Mouse (Mus musculus): ENCODE data around the gene Zfp653. TPM values are rescaled to one million over a fixed set of nuclear protein-coding genes. Genes with fewer than 3 reads are reported as not detected.
A peak's percentile ranks its signal among the peaks of the same experiment; 100 is the strongest.

The Zfp653 gene
- 9.1 and 10.2 TPM in 2 replicates for polyA plus RNA-seq (2016; fragmentation: Nextera tagmentation; extraction: Ambion mirVana)

DNA sequence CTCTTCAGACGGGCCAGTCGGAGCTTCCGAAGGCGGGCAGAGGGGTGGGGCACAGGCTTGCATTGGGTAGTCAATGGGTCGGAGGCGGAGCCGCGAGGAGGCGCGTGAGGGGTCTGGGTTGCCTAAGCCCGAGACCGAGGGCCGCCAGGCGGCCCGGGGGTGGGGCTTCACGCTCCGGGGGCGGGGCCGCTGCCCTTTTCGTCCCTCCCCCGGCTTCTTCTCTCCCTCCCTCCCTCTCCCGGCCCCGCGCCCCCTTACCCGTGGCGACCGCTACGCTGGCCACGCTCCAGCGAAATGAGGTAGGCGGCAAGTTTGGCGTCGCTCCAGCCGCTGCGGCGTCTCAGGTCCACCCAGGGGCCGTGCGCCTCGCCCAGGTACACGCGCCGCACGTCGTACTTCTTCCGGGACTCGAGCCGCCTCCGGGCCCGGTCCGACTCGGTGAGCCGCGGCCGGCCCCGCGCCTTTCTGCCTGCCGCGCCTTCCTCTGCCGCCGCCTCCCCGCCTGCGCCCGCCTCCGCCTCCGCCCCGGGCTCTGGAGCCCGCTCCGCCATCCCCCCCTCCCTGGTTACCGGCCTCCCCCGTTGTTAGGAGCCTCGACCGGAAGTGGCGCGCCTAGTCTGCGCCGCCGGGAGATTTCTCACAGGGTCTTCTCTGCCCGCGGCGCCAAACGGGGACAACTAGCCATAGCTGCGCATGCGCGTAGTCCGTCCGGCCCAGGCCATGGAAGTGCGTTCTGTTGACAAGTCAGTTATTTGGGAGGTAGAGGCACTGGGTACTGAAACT, at the start of gene Zfp653, which contains the start of gene Gm49318:
Zfp653 (minus strand) TSS at position 586 of the 783 bp plus-strand sequence.
Gm49318 (minus strand) TSS at position 469 of the 783 bp plus-strand sequence.
- peak within 1 kb of the TSS; percentile 99 for H3K27ac ChIP-seq (replicated peaks)
- peak; percentile 98 for DNase-seq (ENCODE audit: low spot score)
- H3K36me3 ChIP-seq (replicated peaks) = peaks cover 67% of the 10 kb centered on the region
- peak within 1 kb of the TSS; percentile 92 for H3K4me3 ChIP-seq
- H3K9me3 ChIP-seq = no peaks in the 10 kb centered on the region
- WGBS = under 1% methylated on average over 87 of the region's 87 CpGs
- no peaks in the 10 kb centered on the region for H3K27me3 ChIP-seq (replicated peaks; ENCODE audit: low read depth, poor library complexity, severe bottlenecking)
- H3K4me1 ChIP-seq = peaks cover 18% of the 10 kb centered on the region

DNA sequence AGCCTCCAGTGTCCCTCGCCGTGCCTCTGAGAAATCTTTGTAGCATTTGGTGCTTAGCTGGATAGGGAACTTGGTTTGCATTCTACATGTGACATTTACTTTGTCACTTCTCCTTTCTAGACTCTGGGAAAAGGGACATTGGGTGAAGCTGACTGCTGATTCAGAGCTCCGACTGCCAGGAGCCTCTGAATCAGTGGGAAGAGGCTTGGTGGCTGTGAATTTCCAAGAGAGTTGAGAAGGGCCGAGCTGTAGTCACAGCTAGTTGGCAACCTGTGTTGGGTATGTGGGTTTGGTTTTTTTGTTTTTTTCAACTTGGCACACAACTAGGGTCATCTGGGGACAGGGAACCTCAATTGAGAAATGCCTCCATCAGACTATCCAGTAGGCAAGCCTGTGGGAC, 48.4 kb upstream of the Zfp653 start:
- Histone ChIP-seq H3K4me1 (peaks cover 19% of the 10 kb centered on the region), H3K9me3 (no peaks in the 10 kb centered on the region), H3K36me3 (replicated peaks) (peaks cover 5% of the 10 kb centered on the region; the same call in 1 of the 2 replicates), H3K4me3 (no peak overlapping the region), H3K27ac (replicated peaks) (no peak overlapping the region), H3K27me3 (replicated peaks; ENCODE audit: low read depth, poor library complexity, severe bottlenecking) (0 out of 2 replicates have a peak, but pooled peaks cover 4% of the 10 kb centered on the region)
- DNase-seq (ENCODE audit: low spot score) = no peak
- WGBS = 91% methylated on average over 4 of the region's 4 CpGs

DNA sequence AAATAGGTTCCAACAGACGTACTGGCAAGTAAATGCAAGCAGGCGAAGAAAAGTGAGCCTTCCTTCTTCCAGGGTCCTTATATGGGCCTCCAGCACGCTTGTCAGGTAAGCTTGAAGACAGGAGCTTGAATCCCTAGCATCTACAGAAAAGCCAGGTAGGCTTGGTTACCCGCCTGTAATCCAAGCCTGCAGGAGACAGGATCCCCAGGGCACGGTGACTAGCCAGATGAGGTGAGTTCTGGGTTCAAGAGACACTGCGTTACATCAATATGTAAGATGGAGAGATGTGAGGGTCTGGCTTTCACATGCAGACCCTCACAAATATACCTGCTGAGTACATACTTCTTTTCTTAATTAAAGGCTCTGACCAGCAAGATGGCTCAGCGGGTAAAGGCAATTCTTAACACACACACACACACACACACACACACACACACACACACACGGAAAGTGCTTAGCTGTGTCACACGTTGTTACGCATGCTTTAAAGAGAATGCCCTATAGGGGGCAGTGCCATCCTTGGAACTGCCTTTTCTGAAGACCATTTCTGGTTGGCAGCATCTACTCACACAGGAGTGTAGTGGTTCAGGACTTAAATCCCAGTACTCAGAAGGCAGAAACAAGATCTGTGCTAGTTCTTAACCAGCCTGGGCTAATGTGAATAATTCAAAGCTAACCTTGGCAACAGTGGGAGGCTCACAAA, 46.7 kb upstream of the Zfp653 start:
- DNase-seq (ENCODE audit: low spot score) = peak; percentile 30
- WGBS = 45% methylated on average over 10 of the region's 10 CpGs
- 0 out of 2 replicates have a peak, but pooled peaks cover 4% of the 10 kb centered on the region for H3K27me3 ChIP-seq (replicated peaks; ENCODE audit: low read depth, poor library complexity, severe bottlenecking)
- peaks cover 19% of the 10 kb centered on the region for H3K4me1 ChIP-seq
- peak overlapping the region; percentile 92; the same call in 1 of the 2 replicates for H3K27ac ChIP-seq (replicated peaks)
- peak overlapping the region; percentile 95 for H3K4me3 ChIP-seq
- no peaks in the 10 kb centered on the region for H3K9me3 ChIP-seq
- H3K36me3 ChIP-seq (replicated peaks) = peaks cover 21% of the 10 kb centered on the region

DNA sequence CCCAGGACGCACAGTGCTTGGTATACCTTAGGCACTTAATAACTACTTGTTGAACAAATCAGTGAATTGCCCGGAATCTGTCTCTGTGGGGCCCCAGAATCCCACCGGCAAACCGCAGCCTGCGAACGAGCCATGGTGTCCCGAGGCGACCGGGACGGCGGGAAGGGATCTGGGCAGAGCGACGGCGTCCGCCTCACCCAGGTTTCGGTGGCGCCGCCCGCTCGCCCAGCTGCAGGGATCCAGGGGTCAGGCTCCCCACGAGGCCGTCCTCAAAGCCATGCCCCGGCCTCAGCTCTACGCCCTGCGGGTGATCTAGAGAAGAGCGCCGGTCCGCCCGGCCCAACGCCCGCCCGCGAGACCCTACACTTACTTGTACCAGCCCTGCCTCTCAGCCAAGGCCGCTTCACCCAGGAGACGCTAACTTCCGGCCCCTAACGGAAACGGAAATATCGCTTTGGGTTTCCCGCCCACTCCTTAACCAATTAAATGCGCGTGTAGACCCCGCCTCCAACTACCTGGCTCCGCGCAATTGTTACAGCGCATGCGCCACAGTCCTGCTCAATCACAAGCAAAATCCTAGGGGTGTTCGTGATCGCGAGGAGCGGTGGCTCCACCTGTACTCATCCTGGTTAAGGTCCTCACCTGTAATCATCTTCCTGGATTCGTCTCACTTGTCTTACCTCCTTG, 45.7 kb upstream of the Zfp653 start, which contains the start of gene Elof1:
Elof1 (minus strand) TSS at position 433 of the 687 bp plus-strand sequence.
- H3K36me3 ChIP-seq (replicated peaks) = peaks cover 32% of the 10 kb centered on the region
- WGBS = under 1% methylated on average over 52 of the region's 52 CpGs
- H3K27me3 ChIP-seq (replicated peaks; ENCODE audit: low read depth, poor library complexity, severe bottlenecking) = 0 out of 2 replicates have a peak, but pooled peaks cover 4% of the 10 kb centered on the region
- H3K4me1 ChIP-seq = peaks cover 19% of the 10 kb centered on the region
- H3K9me3 ChIP-seq = no peaks in the 10 kb centered on the region
- peak within 1 kb of the TSS; percentile 95 for H3K4me3 ChIP-seq
- H3K27ac ChIP-seq (replicated peaks) = peak within 1 kb of the TSS; percentile 92
- peak; percentile 94 for DNase-seq (ENCODE audit: low spot score)

DNA sequence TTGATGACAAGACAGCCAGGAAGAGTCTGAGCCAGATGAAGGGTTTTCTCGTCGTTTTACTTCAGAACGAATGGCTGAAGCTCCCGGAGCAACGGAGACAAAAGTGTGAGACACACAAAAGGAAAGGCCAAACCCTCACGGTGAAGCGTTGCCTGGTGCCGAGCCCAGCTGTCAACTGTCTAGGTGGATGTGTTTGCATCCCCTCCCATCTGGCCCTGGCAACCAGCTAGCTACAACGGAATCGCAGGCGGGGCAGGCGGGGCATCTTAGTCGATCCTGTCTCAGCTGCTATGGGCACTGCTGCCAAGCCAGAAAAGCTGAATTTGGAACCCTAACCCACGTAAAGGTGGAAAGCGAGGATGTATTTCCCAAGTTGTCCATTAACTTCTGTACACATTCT, 44.9 kb upstream of the Zfp653 start:
- H3K36me3 ChIP-seq (replicated peaks) = peaks cover 40% of the 10 kb centered on the region
- H3K27ac ChIP-seq (replicated peaks) = peak overlapping the region; percentile 92
- H3K4me1 ChIP-seq = peaks cover 19% of the 10 kb centered on the region
- peak overlapping the region; percentile 95 for H3K4me3 ChIP-seq
- H3K9me3 ChIP-seq = no peaks in the 10 kb centered on the region
- no peak for DNase-seq (ENCODE audit: low spot score)
- 0 out of 2 replicates have a peak, but pooled peaks cover 3% of the 10 kb centered on the region for H3K27me3 ChIP-seq (replicated peaks; ENCODE audit: low read depth, poor library complexity, severe bottlenecking)
- 41% methylated on average over 15 of the region's 15 CpGs for WGBS

DNA sequence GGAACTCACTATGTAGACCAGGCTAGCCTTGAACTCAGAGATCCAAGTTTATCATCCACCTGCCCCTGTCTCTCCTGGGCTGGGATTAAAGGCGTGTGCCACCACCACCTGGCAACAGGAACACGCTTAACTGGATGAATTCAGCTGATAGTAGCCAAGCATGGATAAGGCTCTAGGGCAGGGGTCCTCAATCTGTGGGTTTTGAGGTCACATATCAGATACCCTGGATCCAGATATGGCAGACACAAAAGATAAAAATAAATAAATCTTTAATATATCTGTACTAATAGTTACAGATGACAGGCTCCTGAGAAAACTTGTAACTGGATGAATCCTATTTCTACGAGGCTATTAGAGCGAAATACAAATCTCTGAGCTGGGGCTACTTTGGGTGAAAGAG, 44.5 kb upstream of the Zfp653 start:
- no peak overlapping the region for H3K27ac ChIP-seq (replicated peaks)
- no peaks in the 10 kb centered on the region for H3K9me3 ChIP-seq
- H3K4me3 ChIP-seq = peak overlapping the region; percentile 95
- peaks cover 44% of the 10 kb centered on the region for H3K36me3 ChIP-seq (replicated peaks)
- peaks cover 19% of the 10 kb centered on the region for H3K4me1 ChIP-seq
- no peak for DNase-seq (ENCODE audit: low spot score)
- WGBS = 92% methylated on average over 4 of the region's 4 CpGs
- H3K27me3 ChIP-seq (replicated peaks; ENCODE audit: low read depth, poor library complexity, severe bottlenecking) = no peaks in the 10 kb centered on the region

DNA sequence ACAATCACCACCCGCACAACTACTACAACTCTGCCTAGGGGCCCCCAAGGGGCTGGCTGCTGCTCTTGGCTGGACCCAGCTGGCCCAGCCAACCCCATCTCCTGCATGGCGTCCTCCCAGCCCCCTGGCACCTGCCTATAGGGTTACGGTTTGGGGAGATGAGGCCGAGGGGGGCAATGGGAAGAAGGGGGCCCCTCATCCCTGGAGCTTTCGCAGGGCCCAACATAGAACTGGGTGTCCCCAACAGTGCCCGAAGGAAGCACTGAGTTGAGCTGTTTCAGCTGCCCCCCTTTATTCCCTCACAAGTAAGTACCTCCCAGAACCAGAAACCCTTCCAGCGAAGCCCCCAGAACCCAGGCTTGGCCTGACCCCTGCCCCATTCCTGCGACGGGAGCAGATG, 37.0 kb upstream of the Zfp653 start:
- Histone ChIP-seq H3K27ac (replicated peaks) (no peak overlapping the region), H3K4me1 (no peaks in the 10 kb centered on the region), H3K9me3 (no peaks in the 10 kb centered on the region), H3K36me3 (replicated peaks) (peaks cover 56% of the 10 kb centered on the region), H3K27me3 (replicated peaks; ENCODE audit: low read depth, poor library complexity, severe bottlenecking) (no peaks in the 10 kb centered on the region), H3K4me3 (no peak overlapping the region)
- WGBS = 89% methylated on average over 9 of the region's 9 CpGs
- no peak for DNase-seq (ENCODE audit: low spot score)

DNA sequence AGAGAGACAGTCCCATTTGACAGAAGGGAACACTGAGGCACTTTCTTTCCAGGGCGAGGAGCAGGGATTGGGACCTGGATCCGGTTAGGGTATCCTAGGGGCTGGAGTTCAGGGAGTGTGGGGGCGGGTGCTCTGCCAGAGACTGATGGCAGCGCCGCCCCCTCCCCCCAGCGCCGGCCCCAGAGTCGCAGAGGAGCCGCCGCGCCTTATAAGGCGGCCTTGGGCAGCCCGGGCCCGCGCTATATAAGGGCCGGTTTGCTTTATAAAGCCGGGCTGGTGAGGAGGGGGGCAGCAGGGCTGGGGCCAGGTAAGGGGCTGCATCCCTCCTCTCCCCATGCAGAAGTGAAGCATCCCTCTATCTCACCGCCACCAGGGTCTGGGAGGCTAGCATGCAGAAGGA, 28.7 kb upstream of the Zfp653 start:
- peak; percentile 57 for DNase-seq (ENCODE audit: low spot score)

DNA sequence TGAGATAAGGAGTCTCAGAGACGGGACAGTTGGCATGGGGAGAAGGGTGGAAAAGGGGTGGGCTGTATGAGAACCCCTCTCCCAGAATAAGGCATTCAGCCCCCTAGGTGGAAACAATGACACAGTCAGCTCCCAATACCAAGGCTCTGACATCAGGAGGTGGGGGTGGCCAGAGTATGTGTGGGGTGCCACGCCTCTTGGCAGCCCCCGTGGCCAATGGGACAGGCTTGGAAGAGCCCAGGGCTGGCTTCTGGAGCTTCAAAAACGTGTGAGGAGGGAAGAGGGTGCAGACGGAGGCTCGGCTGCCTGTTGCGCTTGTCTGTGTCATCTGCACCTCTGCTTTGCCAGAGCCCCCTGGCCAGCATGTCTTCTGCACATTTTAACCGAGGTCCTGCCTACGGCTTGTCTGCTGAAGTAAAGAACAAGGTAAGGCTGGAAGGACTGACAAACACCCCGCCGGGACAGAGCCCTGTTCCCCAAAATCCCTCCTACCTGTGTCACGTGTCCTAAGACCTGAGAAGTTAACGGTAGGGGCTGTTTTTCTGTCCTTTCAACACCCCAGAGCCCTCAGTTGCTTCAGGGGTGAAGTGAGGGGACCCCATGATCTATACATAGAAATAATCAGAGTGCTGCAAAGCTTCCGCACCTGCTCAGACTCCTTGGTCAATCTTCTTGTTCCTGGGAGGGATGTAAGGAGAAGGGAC, 28.0 kb upstream of the Zfp653 start, which contains the start of gene Cnn1:
Cnn1 (plus strand) TSS at position 224 of the 704 bp plus-strand sequence.
- Histone ChIP-seq H3K27ac (replicated peaks) (no peak within 1 kb of the TSS; the same call in 1 of the 2 replicates), H3K4me3 (peak within 1 kb of the TSS; percentile 19; the same call in 1 of the 2 replicates), H3K27me3 (replicated peaks; ENCODE audit: low read depth, poor library complexity, severe bottlenecking) (peaks cover 71% of the 10 kb centered on the region), H3K9me3 (no peaks in the 10 kb centered on the region), H3K36me3 (replicated peaks) (no peaks in the 10 kb centered on the region), H3K4me1 (peaks cover 9% of the 10 kb centered on the region)
- peak; percentile 22 for DNase-seq (ENCODE audit: low spot score)
- 8% methylated on average over 14 of the region's 14 CpGs for WGBS

More for the DNA sequence above, 28.7 kb upstream of the Zfp653 start:
- H3K9me3 ChIP-seq = no peaks in the 10 kb centered on the region
- H3K36me3 ChIP-seq (replicated peaks) = no peaks in the 10 kb centered on the region
- H3K27ac ChIP-seq (replicated peaks) = no peak overlapping the region; the same call in 1 of the 2 replicates
- WGBS = 4% methylated on average over 18 of the region's 18 CpGs
- peaks cover 69% of the 10 kb centered on the region for H3K27me3 ChIP-seq (replicated peaks; ENCODE audit: low read depth, poor library complexity, severe bottlenecking)
- peak overlapping the region; percentile 19; the same call in 1 of the 2 replicates for H3K4me3 ChIP-seq
- H3K4me1 ChIP-seq = peaks cover 9% of the 10 kb centered on the region

DNA sequence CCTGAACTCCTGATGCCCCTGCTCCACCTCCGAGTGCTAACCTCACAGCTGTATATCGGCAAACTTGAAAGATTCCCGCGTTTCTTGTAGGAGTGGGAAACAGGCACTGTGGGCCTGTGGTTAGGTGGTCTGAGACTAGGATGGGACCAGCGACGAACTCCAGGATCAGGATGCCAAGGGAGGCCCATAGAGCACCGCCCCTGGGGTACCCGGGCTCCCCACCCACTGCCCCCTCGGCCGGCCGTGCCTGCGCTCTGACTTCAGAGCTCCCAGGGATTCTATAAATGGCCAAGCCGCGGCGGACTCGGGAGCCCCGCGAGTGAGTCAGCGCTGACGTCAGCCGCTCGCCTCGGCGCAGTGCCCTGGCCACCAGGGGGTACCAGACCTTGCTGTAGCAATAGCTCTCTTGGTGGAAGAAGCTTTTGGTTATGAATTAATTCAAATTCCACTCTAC, 24.7 kb upstream of the Zfp653 start:
- H3K4me3 ChIP-seq = peak overlapping the region; percentile 58
- H3K9me3 ChIP-seq = no peaks in the 10 kb centered on the region
- DNase-seq (ENCODE audit: low spot score) = peak; percentile 88
- 3% methylated on average over 24 of the region's 24 CpGs for whole genome bisulfite sequencing
- H3K27me3 ChIP-seq (replicated peaks; ENCODE audit: low read depth, poor library complexity, severe bottlenecking) = peaks cover 61% of the 10 kb centered on the region
- peaks cover 9% of the 10 kb centered on the region for H3K4me1 ChIP-seq
- no peaks in the 10 kb centered on the region for H3K36me3 ChIP-seq (replicated peaks)
- peak overlapping the region; percentile 78 for H3K27ac ChIP-seq (replicated peaks)

DNA sequence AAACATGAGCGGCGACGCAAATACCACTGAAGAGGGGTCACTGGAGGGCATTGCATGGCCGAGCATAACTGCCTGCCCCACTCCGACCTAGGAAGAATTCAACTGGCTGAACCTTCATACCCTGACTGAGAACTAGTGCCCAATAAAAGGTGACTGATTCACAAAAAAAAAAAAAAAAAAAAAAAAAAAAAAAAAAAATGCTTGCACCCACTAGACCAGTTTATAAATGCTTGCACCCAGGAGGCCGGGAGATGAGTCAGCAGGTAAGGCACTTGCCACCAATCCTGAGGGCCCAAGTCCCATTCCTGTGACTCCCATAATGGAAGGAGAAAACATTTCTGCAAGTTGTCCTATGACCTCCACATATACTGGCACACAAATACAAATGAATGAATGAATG, 21.6 kb upstream of the Zfp653 start:
- Histone ChIP-seq H3K27ac (replicated peaks) (no peak overlapping the region), H3K4me3 (no peak overlapping the region), H3K36me3 (replicated peaks) (no peaks in the 10 kb centered on the region), H3K9me3 (no peaks in the 10 kb centered on the region), H3K4me1 (no peaks in the 10 kb centered on the region), H3K27me3 (replicated peaks; ENCODE audit: low read depth, poor library complexity, severe bottlenecking) (peaks cover 30% of the 10 kb centered on the region)
- WGBS = 85% methylated on average over 6 of the region's 6 CpGs
- DNase-seq (ENCODE audit: low spot score) = no peak
